In genomic region chr5:135799746-135800145, GRCm38 (mm10) we compare ENCODE assay signal across 10 mouse cellular contexts. TPM values are rescaled to one million over a fixed set of nuclear protein-coding genes. Genes with fewer than 3 reads are reported as not detected.
DNase-seq lines count a peak whose midpoint lies in the region; ATAC-seq and TF ChIP-seq lines count a peak whose summit lies in the region.
"Had no signal": no experiment of that assay in that cellular context is flagged by ENCODE, and none has a peak within 500 bp of the region (broad histone marks: within the 10 kb centered on the region; RNA-seq: fewer than 3 reads in every experiment).

No protein-coding gene starts in this region.

- peak overlapping the region; percentile 84 for H3K27ac ChIP-seq in hindbrain, embryonic 13.5 days
- H3K27ac ChIP-seq in forebrain, embryonic 12.5 days = no peak overlapping the region

- 39% methylated on average over 4 of the region's 4 CpGs for WGBS in hindbrain, embryonic 13.5 days
- 44% methylated on average over 4 of the region's 4 CpGs for WGBS in forebrain, embryonic 12.5 days

- no peaks in the 10 kb centered on the region for H3K36me3 ChIP-seq in E14TG2a.4 (ENCODE audit: insufficient read depth, low read length)
- no peaks in the 10 kb centered on the region for H3K36me3 ChIP-seq in hindbrain, embryonic 13.5 days
- no peaks in the 10 kb centered on the region for H3K36me3 ChIP-seq in forebrain, embryonic 12.5 days (replicated peaks)
- H3K36me3 ChIP-seq: embryonic facial prominence, embryonic 13.5 days; heart, embryonic 13.5 days had no signal

- no peak overlapping the region for H3K9ac ChIP-seq in hindbrain, embryonic 13.5 days
- H3K9ac ChIP-seq in forebrain, embryonic 12.5 days = no peak overlapping the region
- H3K9ac ChIP-seq: embryonic facial prominence, embryonic 13.5 days; heart, embryonic 13.5 days had no signal

- no peak overlapping the region for H3K4me2 ChIP-seq in hindbrain, embryonic 13.5 days
- H3K4me2 ChIP-seq in forebrain, embryonic 12.5 days = no peak overlapping the region
- H3K4me2 ChIP-seq: embryonic facial prominence, embryonic 13.5 days; heart, embryonic 13.5 days had no signal

- TF ChIP-seq CTCF in E14TG2a.4 (conservative IDR thresholded peaks at IDR 0.05; ENCODE audit: low read length) = peak; percentile 95

- H3K4me3 ChIP-seq in E14TG2a.4 (replicated peaks; ENCODE audit: low read length) = no peak overlapping the region
- H3K4me3 ChIP-seq in hindbrain, embryonic 13.5 days = no peak overlapping the region
- no peak overlapping the region for H3K4me3 ChIP-seq in forebrain, embryonic 12.5 days (replicated peaks)
- H3K4me3 ChIP-seq: embryonic facial prominence, embryonic 13.5 days; heart, embryonic 13.5 days had no signal

- no peaks in the 10 kb centered on the region for H3K9me3 ChIP-seq in E14TG2a.4 (ENCODE audit: low read length)
- H3K9me3 ChIP-seq in hindbrain, embryonic 13.5 days = no peaks in the 10 kb centered on the region
- no peaks in the 10 kb centered on the region for H3K9me3 ChIP-seq in forebrain, embryonic 12.5 days
- H3K9me3 ChIP-seq: embryonic facial prominence, embryonic 13.5 days; heart, embryonic 13.5 days had no signal

- H3K27me3 ChIP-seq in E14TG2a.4 (ENCODE audit: insufficient read depth, low read length) = peaks cover 16% of the 10 kb centered on the region; the same call in 1 of the 2 replicates
- no peaks in the 10 kb centered on the region for H3K27me3 ChIP-seq in hindbrain, embryonic 13.5 days
- H3K27me3 ChIP-seq in forebrain, embryonic 12.5 days = peaks cover 21% of the 10 kb centered on the region

- peak; percentile 54 to 64 for DNase-seq in cerebellum, postnatal 25 days
- no peak for DNase-seq in cerebellum, adult 9-10 months
- peak; percentile 47 for DNase-seq in left cerebral cortex, postnatal 4 days
- no peak for DNase-seq in left cerebral cortex, postnatal 10 days (ENCODE audit: extremely low spot score in 1 of 2, low spot score in 2 of 2)
- no peak for DNase-seq in urinary bladder, adult 2 months (ENCODE audit: low spot score)

- intact Hi-C loops in left cerebral cortex, postnatal 4 days (cut with DNase I) = loop anchor here (5.0 kb wide), 1 partner anchor 58 kb away; no protein-coding TSS in a partner anchor
- intact Hi-C loops in left cerebral cortex, postnatal 10 days (cut with DNase I) = no loop called here

- ATAC-seq in hindbrain, embryonic 13.5 days (ENCODE audit: low FRiP score) = no peak
- ATAC-seq in forebrain, embryonic 12.5 days (ENCODE audit: low FRiP score) = no peak

- H3K4me1 ChIP-seq in E14TG2a.4 (replicated peaks; ENCODE audit: low read depth, low read length) = peaks cover 58% of the 10 kb centered on the region
- H3K4me1 ChIP-seq in hindbrain, embryonic 13.5 days (replicated peaks) = peaks cover 38% of the 10 kb centered on the region
- peaks cover 16% of the 10 kb centered on the region for H3K4me1 ChIP-seq in forebrain, embryonic 12.5 days

RNA-seq across cellular contexts. Expression of gene Srrm3, which starts 6.9 kb away (rescaled TPM):
- total RNA-seq in left cerebral cortex, postnatal 4 days (2021) = 10 to 100 TPM; 87.6 to 91.5 TPM
- 10 to 100 TPM; 73.7 to 79.8 TPM for total RNA-seq in left cerebral cortex, postnatal 10 days (2021)
- 88.0 and 90.6 TPM in 2 replicates for polyA plus RNA-seq in hindbrain, embryonic 13.5 days (2015; fragmentation: Nextera tagmentation; extraction: Ambion mirVana)
- 30.3 and 37.6 TPM in 2 replicates for polyA plus RNA-seq in forebrain, embryonic 12.5 days (2016; fragmentation: Nextera tagmentation; extraction: Ambion mirVana)
- polyA plus RNA-seq in urinary bladder, adult 2 months (2012; rRNA removed) = 0.07 and 0.12 TPM in 2 replicates

RNA-seq across cellular contexts. Expression of gene Mdh2, which starts 21.5 kb away (rescaled TPM):
- 100 to 1,000 TPM; 359 to 370 TPM for total RNA-seq in left cerebral cortex, postnatal 4 days (2021)
- total RNA-seq in left cerebral cortex, postnatal 10 days (2021) = 100 to 1,000 TPM; 476 to 478 TPM
- polyA plus RNA-seq in hindbrain, embryonic 13.5 days (2015; fragmentation: Nextera tagmentation; extraction: Ambion mirVana) = 593 and 594 TPM in 2 replicates
- 520 and 524 TPM in 2 replicates for polyA plus RNA-seq in forebrain, embryonic 12.5 days (2016; fragmentation: Nextera tagmentation; extraction: Ambion mirVana)
- 264 and 269 TPM in 2 replicates for polyA plus RNA-seq in urinary bladder, adult 2 months (2012; rRNA removed)

RNA-seq across cellular contexts. Expression of gene Styxl1, which starts 21.6 kb away (rescaled TPM):
- total RNA-seq in left cerebral cortex, postnatal 4 days (2021) = not detected
- total RNA-seq in left cerebral cortex, postnatal 10 days (2021) = not detected
- 0.25 and 0.65 TPM in 2 replicates for polyA plus RNA-seq in hindbrain, embryonic 13.5 days (2015; fragmentation: Nextera tagmentation; extraction: Ambion mirVana)
- polyA plus RNA-seq in forebrain, embryonic 12.5 days (2016; fragmentation: Nextera tagmentation; extraction: Ambion mirVana) = 0.29 TPM in 1 of 2 replicates, not detected in the other
- 0.44 and 0.48 TPM in 2 replicates for polyA plus RNA-seq in urinary bladder, adult 2 months (2012; rRNA removed)
- polyA plus RNA-seq: heart, embryonic 13.5 days had no signal

RNA-seq across cellular contexts. Expression of gene Tmem120a, which starts 55.5 kb away (rescaled TPM):
- total RNA-seq in left cerebral cortex, postnatal 4 days (2021) = 10 to 100 TPM; 44.4 to 47.0 TPM
- total RNA-seq in left cerebral cortex, postnatal 10 days (2021) = 10 to 100 TPM; 20.7 to 22.0 TPM
- polyA plus RNA-seq in hindbrain, embryonic 13.5 days (2015; fragmentation: Nextera tagmentation; extraction: Ambion mirVana) = 80.6 and 80.8 TPM in 2 replicates
- polyA plus RNA-seq in forebrain, embryonic 12.5 days (2016; fragmentation: Nextera tagmentation; extraction: Ambion mirVana) = 47.1 and 54.2 TPM in 2 replicates
- 21.0 and 21.7 TPM in 2 replicates for polyA plus RNA-seq in urinary bladder, adult 2 months (2012; rRNA removed)

Comparison
In these comparisons a context has a peak if more than half of its experiments do, and no peak if none do; other contexts are left out.
1. DNase-seq: peak in cerebellum, postnatal 25 days (2 of 2) and left cerebral cortex, postnatal 4 days (single experiment); none in cerebellum, adult 9-10 months (single experiment), left cerebral cortex, postnatal 10 days (0 of 2) and urinary bladder, adult 2 months (single experiment).
2. RNA of gene Srrm3, which starts 6.9 kb away (polyA plus RNA-seq): 88.0 to 90.6 TPM in hindbrain, embryonic 13.5 days and 30.3 to 37.6 TPM in forebrain, embryonic 12.5 days; 0.07 to 0.12 TPM in urinary bladder, adult 2 months; every median in the first group is over 10 times any median in the second.